Mouse (Mus musculus): ENCODE results near the gene Cfap44. TPM values are rescaled to one million over a fixed set of nuclear protein-coding genes. Genes with fewer than 3 reads are reported as not detected.
"Not testable (repeated sequence)": the region's sequence is repeated elsewhere in the genome, so short reads cannot be mapped to it uniquely, and the experiment has no call there.

Gene Cfap44
- total RNA-seq, 2 experiments from 2014 or later, result 0.10 to 0.24 TPM

DNA sequence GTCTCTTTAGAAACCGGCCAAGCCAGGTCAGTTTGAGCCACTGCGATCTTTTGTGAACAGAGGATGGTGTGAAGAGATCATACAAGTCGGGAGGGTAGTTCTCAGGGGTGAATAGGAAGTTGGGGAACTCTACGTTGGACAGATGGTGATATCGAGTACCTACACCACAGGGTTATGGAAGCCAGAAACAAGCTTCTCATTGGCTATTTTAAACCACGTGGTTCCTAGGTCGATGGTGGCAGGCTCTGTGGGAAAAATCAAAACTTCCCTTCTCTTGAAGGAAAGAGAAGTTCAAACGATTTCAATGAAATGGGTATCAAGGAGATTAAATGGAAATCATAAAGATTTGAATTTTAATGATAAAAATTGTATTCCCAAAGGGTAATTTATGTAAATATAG lies 27.1 kb downstream of the Cfap44 start:
- intact Hi-C loops (cut with DNase I; ENCODE audit: low total_unique reads), result no loop called here

DNA sequence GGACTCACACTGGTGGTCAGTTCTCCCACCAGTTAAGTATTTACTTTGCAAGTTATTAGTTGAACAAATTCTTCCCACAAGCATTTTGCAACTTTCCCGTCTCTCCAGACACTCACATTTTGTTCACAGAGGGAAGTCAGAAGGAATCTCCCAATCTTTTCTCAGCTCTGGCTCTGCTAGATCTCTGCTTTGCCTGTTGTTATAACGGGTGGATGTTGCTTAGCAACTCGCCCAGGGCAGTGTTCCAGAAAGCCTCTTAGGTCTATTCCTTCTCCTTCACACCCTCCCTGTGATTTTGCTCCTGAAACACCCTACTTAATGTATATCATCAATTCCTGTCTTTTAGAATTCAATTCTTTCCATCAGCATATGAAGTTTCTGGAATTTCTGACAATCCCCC lies 28.9 kb downstream of the Cfap44 start:
- no peak for DNase-seq
- intact Hi-C loops (cut with DNase I; ENCODE audit: low total_unique reads), result no loop called here

More for the DNA sequence above, 27.1 kb downstream of the Cfap44 start:
- DNase-seq, result no peak

DNA sequence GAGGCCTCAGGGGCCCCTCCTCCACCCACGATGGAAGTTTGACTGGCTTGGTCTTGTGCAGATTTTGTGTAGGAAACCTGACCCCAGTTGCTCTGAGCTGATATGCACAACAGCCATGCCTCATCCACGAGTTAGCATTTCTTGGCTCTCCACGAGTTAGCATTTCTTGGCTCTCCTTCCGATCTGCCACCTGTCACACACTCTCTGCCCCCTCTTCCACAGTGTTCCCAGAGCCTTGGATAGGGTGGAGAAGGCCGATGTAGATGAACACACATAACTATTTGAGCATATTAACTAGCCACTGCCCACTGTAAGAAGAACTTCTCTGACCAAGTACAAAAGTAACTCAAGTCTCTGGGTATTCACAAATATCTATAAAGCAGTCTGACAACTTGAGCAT lies 33.9 kb downstream of the Cfap44 start:
- DNase-seq, result no peak
- intact Hi-C loops (cut with DNase I; ENCODE audit: low total_unique reads), result no loop called here

DNA sequence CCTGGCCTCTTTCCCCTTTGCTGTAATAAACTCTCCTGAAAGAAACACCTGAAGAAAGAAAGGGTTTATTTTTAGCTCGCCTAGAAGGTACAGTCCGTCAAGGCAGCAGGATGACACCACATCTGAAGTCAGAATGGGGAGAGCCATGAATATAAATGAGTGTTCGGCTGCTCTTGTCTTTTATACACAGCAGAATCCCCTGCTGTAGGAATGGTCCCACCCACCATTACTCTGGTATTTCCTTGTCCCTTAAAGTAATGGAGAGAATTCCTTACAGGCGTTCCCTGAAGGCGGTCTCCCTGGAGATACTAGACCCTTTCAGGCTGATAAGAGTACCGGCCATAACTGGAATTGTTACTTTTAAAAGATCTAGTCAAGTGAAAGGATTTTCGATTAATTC lies 35.4 kb downstream of the Cfap44 start:
- DNase-seq, result no peak
- intact Hi-C loops (cut with DNase I; ENCODE audit: low total_unique reads), result no loop called here

DNA sequence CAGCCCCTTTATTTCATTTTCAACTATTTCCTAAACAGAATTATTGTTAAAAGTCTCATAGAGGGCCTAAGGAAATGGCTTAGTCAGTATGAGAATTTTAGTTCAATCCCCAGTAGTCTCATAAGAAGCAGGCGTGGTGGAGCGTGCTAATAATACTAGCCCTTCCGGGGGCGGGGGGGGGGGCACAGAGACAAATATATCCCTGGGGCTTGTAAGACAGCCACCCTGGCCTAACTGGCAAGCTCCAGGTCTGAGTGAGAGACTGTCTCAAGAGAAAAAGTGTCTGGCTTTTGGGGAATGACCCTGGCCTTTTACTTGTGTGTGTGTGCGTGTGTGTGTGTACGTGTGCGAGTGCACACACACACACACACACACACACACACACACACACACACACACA lies 40.3 kb downstream of the Cfap44 start:
- intact Hi-C loops (cut with DNase I; ENCODE audit: low total_unique reads), result no loop called here
- peak; percentile 14 for DNase-seq

DNA sequence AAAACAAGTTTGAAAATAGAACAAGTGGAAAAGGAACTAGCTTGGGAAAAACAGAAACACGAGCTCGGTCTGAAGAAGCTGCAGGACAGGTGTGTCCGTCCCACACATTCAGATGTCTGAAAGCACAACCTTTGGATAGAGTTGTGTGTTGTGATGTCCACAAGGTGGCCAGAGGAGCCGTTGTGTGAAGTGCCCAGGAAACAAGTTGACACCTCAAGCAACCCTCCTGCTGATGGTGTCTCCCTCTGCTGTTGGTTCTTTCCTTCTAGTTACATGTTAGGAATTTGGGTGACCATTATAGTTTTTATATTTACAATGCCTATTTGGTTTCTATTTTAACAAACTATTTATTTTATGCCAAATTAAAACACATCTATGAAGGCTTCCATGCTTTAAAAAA lies 40.9 kb downstream of the Cfap44 start:
- intact Hi-C loops (cut with DNase I; ENCODE audit: low total_unique reads), result no loop called here
- DNase-seq, result no peak

DNA sequence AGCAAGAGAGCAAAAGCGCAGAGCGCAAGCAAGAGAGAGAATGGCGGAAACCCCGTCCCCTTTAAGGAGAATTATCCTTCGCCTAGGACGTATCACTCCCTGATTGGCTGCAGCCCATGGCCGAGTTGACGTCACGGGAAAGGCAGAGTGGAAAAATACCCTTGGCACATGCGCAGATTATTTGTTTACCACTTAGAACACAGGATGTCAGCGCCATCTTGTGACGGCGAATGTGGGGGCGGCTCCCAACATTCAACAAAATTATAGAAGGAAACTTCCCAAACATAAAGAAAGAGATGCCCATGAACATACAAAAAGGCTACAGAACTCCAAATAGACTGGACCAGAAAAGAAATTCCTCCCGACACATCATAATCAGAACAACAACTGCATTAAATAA lies 47.3 kb downstream of the Cfap44 start:
- DNase-seq; intact Hi-C loops (cut with DNase I; ENCODE audit: low total_unique reads): not testable (repeated sequence)

DNA sequence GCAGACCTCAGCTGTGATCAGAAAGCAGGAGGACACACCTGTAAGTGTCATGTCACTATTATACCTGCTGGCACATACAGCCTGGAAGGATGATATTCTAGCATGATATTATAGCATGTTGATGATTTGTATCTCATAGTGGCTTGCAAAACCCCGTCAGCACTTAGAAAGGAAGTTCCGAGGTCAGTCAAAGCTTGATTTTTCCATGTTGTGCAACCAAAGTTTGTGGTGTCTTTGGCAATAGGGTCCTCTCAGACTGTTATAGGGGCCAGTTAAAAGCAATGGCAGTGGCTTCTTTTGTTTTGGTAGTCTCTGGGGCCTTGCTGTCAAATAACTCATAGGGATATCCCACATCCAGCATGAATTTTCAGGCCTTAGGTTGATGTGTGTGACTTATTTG lies 63.3 kb downstream of the Cfap44 start:
- no peak for DNase-seq
- intact Hi-C loops (cut with DNase I; ENCODE audit: low total_unique reads), result no loop called here

DNA sequence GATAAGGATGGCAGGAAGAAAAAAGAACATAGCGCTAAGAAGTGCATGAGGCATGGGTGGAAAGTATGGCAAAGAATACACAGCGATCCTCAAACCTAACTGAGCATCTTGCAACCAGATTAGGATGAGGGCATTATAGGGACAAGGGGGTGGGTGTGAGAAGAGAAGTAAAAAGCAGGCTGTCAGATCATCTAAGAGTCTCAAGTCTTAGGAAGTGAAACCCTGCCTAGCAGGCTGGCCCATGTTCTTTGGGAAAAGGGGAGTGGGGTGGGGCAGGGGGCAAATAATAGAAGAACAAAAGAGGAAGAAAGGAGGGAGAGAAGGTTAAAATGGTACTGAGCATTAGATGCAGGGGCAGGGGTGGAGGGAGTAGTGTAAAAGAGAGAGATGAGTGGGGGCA lies 64.2 kb downstream of the Cfap44 start:
- intact Hi-C loops (cut with DNase I; ENCODE audit: low total_unique reads), result no loop called here
- DNase-seq, result no peak

DNA sequence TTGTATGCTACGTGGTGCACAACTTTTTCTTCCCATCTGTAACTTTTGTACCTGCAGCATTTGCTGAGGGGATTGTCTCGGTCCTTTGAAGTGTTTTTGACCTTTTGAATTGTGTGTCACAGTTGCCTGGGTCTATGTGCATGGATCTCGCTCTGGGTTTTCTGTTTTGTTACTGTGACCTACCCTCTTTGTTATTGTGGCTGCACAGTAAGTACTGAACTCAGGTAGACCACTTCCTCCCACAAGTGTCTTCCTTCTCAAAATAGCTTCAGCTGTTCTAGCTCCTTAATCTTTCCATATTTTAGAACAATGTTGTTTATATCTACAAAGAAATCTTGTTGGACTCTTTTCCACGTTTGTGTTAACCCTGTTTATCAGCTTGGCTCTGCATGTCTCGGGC lies 66.3 kb downstream of the Cfap44 start:
- no peak for DNase-seq
- intact Hi-C loops (cut with DNase I; ENCODE audit: low total_unique reads), result no loop called here

DNA sequence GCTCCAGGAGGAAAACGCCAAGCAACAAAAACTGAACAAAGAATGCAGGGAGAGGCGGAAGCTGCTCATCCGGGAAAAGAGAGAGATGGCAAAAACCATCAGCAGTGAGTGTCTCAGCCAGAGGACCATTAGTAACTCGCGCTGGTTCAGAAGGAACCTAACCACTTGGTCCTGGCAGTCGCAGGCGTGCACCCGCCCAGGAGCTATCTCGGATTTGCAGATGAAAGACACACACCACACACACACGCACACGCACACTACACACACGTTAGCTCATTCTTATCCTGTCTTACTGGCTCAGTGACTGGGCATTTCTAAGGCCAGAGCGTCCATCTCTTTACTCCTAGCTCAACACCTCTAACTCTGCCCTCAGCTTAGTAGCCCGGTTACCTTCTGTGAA lies 80.7 kb downstream of the Cfap44 start:
- intact Hi-C loops (cut with DNase I; ENCODE audit: low total_unique reads), result no loop called here

DNA sequence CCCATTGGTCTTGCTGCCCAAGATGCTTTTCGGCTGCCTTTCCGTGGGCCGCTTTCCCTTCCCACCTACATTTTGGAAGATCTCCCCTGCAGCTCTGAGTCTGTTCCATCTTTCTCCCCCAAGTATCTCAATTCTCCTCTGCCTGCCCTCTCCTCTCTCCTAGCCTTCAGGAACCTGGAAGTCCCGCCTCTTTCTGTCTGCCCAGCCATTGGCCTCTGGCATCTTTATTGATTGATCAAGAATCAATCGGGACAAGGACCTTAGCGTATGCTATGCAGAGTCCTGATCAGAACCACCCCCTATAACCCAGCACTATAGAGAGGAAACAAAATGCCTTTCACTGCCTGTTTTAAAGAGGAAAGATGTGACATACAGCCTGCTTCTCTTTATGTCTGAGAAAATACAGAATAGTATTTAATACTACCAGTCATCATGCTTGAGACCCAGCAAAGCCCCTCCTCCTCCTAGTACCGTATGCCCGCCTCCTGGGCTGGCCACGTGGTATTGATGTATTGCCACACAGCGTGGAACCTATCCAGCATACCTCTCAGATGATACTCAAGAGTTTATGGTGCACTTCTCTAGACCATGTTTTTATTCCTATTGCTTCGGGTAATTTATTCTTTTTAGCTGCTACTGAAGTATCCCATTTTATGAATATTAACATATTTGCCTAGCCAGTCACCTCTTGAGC lies 81.2 kb downstream of the Cfap44 start:
- DNase-seq, result no peak
- intact Hi-C loops (cut with DNase I; ENCODE audit: low total_unique reads), result no loop called here

More for the DNA sequence above, 80.7 kb downstream of the Cfap44 start:
- DNase-seq, result no peak

DNA sequence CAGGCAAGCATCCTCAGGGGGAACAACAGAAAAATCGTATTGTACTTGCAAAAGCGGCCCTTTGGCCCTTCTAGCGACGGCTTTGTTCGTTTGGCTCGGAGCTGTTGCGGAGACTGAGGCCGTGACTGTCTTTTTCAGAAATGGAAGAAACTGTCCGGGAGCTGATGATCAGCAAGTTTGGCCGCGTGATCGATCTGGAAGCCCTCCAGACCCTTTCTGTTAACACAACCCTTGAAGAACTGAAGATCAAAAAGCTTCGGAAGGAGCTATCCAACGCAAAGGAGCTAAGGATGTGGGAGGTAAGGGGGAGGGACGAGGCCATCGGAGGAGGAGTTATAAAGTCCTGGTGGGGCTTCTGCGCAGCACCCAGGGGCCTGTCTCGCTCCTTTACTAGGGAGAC lies 84.2 kb downstream of the Cfap44 start:
- no peak for DNase-seq
- intact Hi-C loops (cut with DNase I; ENCODE audit: low total_unique reads), result no loop called here

DNA sequence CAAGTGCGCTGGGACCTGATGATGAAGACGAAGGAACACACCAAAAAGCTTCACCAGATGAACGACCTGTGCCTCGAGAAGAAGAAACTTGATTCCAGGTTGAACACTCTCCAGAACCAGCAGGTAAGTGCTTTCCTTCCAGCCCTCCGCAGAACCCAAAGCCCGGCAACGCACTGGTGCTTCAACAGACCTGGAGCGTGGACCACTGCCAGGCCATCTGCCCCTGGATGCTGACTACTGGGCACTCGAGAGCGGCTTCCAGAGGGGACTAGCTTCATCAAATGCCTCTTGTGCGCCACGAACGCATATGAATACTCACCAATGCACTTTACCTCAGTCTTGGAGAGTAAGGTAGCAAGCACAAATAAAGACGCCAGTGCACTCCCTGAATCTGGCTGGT lies 85.3 kb downstream of the Cfap44 start:
- DNase-seq, result no peak
- intact Hi-C loops (cut with DNase I; ENCODE audit: low total_unique reads), result loop anchor here (10.0 kb wide), 1 partner anchor 225 kb away; no protein-coding TSS in a partner anchor

DNA sequence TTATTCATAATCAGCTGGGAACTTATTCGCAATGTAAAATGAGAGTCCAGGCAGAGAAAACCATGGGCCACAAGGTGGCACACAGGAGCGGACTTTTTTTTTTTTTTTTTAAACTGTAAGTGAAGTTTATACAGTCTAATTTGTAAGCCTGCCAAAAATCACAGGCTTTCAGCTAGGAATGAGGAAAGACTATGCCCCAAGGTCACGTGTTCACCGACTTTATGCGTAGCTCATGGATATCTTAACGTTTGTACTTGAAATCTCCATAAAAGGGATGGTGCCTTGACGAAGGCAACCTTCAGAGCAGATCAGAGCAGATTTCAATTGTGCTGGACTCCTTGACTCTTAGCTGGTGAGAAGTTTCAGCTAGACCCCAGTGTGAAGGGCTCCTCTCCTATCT lies 86.0 kb downstream of the Cfap44 start:
- no peak for DNase-seq
- intact Hi-C loops (cut with DNase I; ENCODE audit: low total_unique reads), result loop anchor here (10.0 kb wide), 1 partner anchor 224 kb away; no protein-coding TSS in a partner anchor

DNA sequence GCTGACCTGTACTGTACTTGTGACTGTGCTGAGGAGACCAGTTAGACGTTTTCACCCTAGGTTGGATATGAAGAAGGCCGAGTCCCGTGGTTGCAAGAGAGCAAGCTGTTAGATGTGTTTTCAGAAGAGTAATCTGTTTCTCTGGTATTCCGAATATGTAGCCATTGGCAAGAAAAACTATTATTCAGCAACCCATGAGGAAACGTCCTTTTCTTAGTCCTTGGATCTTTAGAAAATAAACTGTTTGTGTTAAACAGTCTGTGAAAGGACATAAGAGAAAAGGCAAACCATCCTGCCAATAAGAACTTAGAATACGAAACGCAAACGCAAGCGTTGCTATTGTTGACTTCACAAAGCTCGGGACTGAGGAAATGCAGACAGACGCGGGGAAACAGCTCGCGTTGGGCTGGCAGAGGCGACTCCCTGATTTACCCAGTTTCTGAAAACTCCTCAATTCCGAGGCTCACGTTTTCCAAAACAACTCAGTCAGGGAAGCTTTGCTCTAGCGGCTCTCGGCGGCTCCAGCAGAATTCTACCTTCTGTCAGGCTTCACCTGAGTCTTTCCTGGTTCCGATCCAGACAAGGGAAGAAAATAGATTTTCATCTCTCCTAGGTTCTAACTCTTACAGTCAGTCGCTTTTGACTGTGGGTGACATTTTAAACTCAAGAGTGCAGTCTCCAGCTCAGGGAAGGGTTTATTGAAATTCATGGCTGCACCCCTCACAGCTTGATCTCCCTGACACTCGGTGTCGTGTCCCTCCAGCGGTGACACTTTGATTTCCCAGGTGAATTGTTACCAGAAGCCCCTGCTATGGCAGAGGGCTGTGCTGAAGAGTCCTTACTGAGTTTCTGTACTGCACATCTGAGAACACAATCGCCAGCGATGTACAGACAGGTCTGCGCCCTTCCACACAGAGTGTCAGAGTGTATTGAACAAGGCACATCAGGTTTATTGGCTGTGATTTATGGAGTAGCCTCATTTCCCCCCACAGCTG lies 87.3 kb downstream of the Cfap44 start:
- intact Hi-C loops (cut with DNase I; ENCODE audit: low total_unique reads), result loop anchor here (10.0 kb wide), 1 partner anchor 223 kb away; no protein-coding TSS in a partner anchor
- no peak for DNase-seq

DNA sequence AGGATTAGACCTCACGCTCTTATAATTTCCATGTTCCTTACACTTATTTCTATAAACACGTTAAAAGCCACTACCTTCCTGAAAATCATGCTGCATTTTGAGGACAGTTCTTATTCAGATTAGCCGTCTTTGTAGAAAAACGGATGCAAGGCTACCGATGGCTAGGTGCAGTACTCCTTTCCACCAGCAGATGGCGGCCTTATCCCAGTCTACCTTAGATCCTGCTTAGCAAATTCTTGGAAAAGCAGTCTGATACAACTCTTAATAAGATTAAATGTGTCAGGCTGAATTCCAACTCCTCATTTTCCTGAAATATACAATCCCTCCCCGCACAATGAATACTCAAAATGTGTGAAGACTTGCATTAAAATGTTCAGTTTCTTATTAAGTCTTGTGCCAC lies 89.5 kb downstream of the Cfap44 start:
- peak; percentile 68 for DNase-seq
- intact Hi-C loops (cut with DNase I; ENCODE audit: low total_unique reads), result loop anchor here (2.0 to 10.0 kb wide), 2 partner anchors 163 to 221 kb away; no protein-coding TSS in a partner anchor

DNA sequence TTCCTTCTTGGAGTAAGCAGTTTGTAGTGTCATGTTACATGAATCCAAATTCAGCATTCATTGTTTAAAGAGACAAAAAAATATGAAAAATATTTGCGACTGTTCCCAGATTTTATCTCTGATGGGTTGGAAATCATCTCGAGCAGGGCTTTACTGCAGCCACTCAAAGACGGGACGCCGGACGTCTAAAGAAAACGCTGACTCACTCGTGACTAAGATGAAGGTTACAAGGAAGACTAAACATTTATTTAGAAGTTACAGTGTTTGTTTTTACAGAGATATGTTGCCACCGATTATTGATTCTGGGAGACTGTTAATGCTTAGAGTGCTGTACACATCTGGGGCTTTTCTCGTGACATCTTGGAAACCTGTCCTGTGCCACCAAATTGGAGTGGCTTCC lies 90.2 kb downstream of the Cfap44 start:
- intact Hi-C loops (cut with DNase I; ENCODE audit: low total_unique reads), result loop anchor here (2.0 to 10.0 kb wide), 2 partner anchors 162 to 220 kb away; no protein-coding TSS in a partner anchor
- DNase-seq, result no peak

DNA sequence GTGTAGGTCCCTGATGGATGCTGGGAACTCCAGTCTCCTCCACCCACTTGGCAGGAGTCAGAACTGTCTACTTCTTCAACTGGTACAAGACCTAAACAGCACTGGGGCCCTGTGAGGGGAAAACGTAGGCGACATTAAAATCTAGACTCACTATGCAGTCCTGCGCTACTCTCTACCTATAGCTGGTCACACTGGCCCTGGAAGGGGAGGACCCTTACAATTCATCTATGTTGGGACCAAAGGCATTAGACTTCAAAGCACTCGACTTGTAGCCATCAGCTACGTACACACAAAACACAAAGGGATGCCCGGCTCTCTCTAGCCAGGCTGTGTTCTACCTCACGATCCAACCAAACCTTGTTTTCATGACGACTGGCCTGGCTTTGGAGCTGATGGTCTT lies 91.1 kb downstream of the Cfap44 start:
- DNase-seq, result no peak
- intact Hi-C loops (cut with DNase I; ENCODE audit: low total_unique reads), result loop anchor here (2.0 to 10.0 kb wide), 2 partner anchors 161 to 219 kb away; no protein-coding TSS in a partner anchor

DNA sequence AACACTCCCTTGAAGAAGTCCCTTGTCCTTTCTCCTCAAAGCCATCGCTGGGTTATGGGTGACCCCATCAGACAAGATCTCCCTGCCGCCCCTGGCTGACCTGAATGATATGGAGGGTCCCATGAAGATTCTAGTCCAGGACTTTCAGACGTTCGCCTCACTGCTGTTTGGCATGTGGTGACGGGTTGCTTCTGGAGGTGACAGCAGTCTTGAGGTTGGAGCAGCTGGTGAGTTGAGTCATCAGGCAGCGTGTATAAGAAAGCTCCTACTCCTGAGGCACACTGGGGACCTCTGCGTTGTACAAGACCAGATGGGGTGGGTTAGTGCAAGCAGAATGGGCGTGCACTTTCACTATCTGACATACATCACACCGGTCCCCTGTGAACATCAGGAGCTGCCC lies 92.0 kb downstream of the Cfap44 start:
- intact Hi-C loops (cut with DNase I; ENCODE audit: low total_unique reads), result loop anchor here (10.0 kb wide), 1 partner anchor 218 kb away; no protein-coding TSS in a partner anchor
- no peak for DNase-seq
